Mouse (Mus musculus) kidney, postnatal 25 days (tissue): Measurements from ENCODE around the gene Chst3.
"Not testable (repeated sequence)": the region's sequence is repeated elsewhere in the genome, so short reads cannot be mapped to it uniquely, and the experiment has no call there.

ENCODE experiments used
- DNase-seq, 2 experiments: peaks; one replicate each; pipeline ENCODE4 v3.0.0; 2021; ENCODE audit warnings: mixed read lengths in 2 of 2

Gene Chst3

GRCm38 (mm10) chr10:60156016-60156415, 63.0 kb downstream of the Chst3 start:
- no peak for DNase-seq

- no peak for DNase-seq
Observed at GRCm38 (mm10) chr10:60151107-60151663, 67.9 kb downstream of the Chst3 start.

GRCm38 (mm10) chr10:60148087-60148486, 71.0 kb downstream of the Chst3 start:
- peak; percentile 81 to 89 for DNase-seq

- not testable (repeated sequence) for DNase-seq
Observed at GRCm38 (mm10) chr10:60147510-60148047, 71.5 kb downstream of the Chst3 start.

GRCm38 (mm10) chr10:60141656-60142160, 77.4 kb downstream of the Chst3 start:
- no peak for DNase-seq

- no peak for DNase-seq
Observed at GRCm38 (mm10) chr10:60140751-60141150, 78.3 kb downstream of the Chst3 start.

- no peak for DNase-seq
Observed at GRCm38 (mm10) chr10:60138680-60139079, 80.4 kb downstream of the Chst3 start.

- DNase-seq, result no peak
Observed at GRCm38 (mm10) chr10:60136935-60137334, 82.1 kb downstream of the Chst3 start.

GRCm38 (mm10) chr10:60136010-60136409, 83.0 kb downstream of the Chst3 start:
- not testable (repeated sequence) for DNase-seq

- DNase-seq, result no peak
Observed at GRCm38 (mm10) chr10:60134201-60134600, 84.9 kb downstream of the Chst3 start.

GRCm38 (mm10) chr10:60133501-60133900, 85.6 kb downstream of the Chst3 start:
- DNase-seq, result no peak
